Mouse (Mus musculus) bone marrow, adult 2 months (tissue): ENCODE results near the gene Edem1.

Experiments
- CTCF ChIP-seq: fragments of 200-500 bp; IDR thresholded peaks from 2 replicates; pipeline ENCODE4 v1.5.1; 2011; ENCODE audit warnings: low read length, control low read depth; ENCODE audit not compliant: control insufficient read depth, insufficient read depth
- POLR2A ChIP-seq: fragments of 200-500 bp; IDR thresholded peaks from 2 replicates; pipeline ENCODE4 v1.6.1; 2011; ENCODE audit warnings: low read depth, mild to moderate bottlenecking, control low read depth, low read length, borderline replicate concordance; ENCODE audit not compliant: control insufficient read depth

DNA sequence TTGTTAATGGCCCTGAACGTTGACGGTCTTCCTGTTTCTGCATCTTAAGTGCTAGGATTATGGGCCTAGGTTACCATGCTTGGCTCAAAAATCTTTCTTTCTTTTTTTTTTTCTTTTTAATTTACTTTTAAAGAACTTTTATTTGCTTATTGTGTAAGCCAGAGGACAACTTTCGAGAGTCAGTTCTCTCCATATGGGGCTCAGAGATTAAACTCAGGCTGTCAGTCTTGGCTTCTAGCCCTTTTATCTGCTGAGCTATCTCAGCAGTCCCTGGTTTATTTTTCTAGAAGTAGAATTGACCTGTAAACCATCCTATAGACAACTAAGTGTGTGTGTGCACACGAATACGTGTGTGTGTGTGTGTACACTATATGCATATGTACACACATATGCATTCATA is 64.1 kb downstream of the Edem1 start:
- no peak for TF ChIP-seq POLR2A
- no peak for TF ChIP-seq CTCF
